Mouse (Mus musculus) embryo, embryonic 11.5 days (tissue): ENCODE results near the gene Bex3.

Experiments
- DNase-seq: peaks from one replicate; pipeline ENCODE4 v3.0.0-alpha.2; 2012; ENCODE audit warnings: low read depth, low spot score

Bex3 gene

GRCm38 (mm10) chrX:136313792-136314564, 43.9 kb downstream of the Bex3 start:
- no peak for DNase-seq

- DNase-seq, result no peak
Observed at GRCm38 (mm10) chrX:136319953-136320352, 49.9 kb downstream of the Bex3 start.
